Mouse (Mus musculus) layer of hippocampus, adult 9-10 months (tissue): ENCODE measurements at regions not wholly inside any gene's neighbourhood (a gene's known extent, or its start where the extent isn't known, plus 50 kb on each side); places are given as distances from the start of the nearest gene placed in this dataset.

Experiments used
- DNase-seq: peaks from one replicate; pipeline ENCODE4 v3.0.0; 2022; ENCODE audit warnings: low spot score

DNA sequence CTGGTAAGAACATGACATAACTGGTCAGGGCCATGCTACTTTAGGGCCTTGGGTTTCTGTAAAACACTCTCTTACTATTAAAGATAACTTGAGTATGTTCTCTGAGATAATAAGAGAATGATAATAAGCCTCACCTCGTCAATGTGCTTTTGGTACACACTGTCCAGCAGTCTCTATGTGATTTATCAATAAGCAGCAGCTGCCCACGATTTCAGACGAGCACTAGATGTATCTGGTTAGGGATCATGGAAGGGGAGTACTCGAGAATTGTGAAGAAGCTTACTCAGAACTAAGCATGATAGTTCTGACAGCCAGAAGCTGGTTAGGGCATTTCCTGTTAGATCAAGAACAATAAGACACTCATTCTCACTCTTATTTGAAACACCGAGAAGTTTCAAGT is 53.8 kb downstream of the Neurod6 start:
- DNase-seq, result no peak

DNA sequence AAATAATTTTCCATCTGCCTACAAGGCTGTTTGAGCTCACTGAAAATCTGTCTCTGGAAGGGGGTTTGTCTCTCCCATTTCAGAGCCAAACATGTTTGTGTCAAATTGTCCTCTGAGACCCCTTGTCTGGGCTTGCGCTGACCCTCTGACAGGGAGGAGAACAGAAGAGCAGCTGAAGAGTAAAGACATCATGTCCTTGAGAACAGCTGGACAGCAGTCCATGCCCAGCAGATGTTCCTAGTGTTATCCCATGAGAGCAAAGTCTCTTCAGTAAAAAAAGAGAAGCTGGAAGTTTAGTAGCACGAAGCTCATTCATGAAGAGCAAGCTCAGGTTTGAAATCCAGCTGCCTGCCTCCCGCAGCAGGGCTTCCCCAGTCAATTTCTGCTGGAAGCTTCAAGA is 60.7 kb downstream of the Neurod6 start:
- no peak for DNase-seq

DNA sequence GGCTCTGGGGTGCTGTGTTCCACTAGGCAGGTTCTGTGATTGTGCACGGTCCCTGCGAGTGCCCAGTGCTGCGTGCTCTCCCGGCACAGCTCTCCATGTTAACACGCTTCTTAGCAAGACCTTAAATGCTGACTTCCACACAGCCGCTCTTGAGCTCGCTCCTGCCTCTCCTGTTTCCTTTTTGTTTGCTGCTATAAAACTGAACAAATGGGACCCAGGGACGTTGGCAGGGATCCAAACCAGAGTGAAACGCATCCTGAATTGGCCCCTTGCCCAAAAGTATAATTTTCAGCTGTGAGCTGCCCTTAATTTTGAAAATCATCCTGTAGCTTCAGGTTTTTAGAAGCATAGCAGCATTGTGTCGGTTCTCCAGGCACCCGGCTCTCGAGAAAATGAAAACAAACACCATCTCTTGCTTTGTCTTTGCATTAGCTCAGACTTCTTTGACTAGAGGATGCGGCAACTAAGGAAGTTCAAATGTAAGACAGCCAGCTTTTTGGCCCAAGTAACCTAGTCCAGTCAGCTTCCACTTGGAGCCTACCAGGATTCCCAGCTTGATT is 63.1 kb downstream of the Neurod6 start:
- DNase-seq, result peak; percentile 29

DNA sequence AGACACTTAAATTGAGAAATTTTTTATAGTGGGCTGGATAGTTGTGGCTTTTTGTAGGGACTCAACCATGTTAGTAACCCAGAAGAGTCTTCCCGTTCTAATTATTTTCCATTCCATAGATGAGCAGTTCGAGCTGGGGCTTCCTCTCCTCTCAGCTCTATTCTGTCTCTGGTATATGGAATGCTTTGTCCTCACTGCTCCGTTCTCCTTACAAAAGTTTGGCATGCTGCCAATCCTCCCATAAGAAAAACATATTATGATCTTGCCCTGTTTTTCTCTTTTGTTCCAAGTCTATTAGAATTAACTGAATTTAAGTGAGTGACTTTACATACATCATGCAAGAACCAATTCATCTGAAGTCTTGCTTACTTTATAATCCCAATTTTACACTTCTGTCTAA is 70.7 kb downstream of the Neurod6 start:
- no peak for DNase-seq

DNA sequence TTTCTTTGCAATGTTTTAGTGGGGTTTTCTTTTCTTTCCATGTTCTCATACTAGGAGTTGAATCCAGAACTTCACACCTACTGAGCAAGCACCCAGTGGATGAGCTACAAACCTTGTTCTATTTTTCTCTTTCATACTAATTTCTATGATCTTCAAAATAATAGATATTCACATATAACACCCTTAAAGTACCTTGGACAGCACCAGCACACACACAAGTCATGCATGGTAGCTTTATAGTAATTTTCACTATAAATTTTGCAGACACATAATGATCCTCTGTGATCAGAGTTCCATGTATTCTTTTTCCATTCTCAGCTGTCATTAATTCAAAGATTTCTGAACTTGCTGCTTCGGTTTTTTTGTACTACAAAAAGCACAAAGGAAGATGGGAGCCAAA is 71.1 kb downstream of the Neurod6 start:
- no peak for DNase-seq

DNA sequence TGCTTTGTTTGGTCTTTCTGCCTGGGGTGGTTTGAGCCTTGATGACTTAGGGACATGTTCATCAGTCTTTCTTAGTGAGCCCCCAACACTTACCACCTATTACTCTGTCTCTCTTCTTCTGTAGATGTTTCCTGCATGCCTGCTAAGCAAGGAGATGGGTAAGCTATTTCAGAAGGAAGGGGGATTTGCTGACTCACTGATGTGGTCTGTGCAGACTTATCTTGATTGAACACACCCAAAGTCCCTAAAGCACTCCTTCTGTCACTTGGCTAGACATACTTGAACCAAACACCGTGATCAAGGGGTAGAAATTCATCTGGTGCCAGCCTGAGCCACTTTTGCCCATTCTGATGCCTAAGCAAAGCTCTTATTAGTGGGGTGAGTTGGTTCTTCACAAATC is 72.0 kb downstream of the Neurod6 start:
- DNase-seq, result no peak

DNA sequence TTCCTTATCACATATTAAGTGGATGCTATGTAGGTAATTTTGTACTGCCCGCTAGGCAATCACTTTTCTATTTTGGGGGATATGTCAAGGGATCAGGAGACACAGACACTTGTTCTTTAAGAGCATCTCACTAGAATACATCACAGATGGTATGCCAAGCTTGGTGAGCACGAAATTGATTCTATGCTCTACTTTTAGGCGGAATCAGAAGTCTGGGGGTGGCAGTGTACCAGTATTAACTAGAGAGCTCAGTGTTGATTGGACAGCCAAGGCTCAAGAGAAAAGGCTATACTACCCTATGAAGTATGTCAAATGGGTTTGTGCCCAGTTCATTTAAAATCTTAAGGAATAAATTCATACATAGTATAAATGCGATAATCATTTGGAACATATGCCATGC is 84.0 kb downstream of the Neurod6 start:
- no peak for DNase-seq

DNA sequence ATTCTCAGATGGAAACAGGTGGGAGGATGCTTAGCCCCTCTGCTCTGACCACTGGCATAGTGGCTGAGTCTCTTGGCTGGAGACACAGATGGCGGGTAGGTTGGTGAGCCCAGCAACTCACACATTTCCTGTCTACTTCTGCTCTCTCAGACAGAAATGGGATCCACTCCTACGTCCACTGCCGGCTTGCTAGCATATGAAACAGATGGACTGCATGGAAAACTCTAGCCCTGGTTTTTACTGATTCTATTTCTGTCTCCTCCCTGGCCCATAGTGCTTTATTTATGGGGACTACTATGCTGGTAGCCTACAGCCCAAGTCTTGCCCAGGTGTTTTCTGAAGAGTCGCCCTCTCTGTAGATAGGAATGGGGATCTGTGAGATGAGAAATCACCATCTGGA is 88.9 kb downstream of the Neurod6 start:
- DNase-seq, result peak; percentile 15

DNA sequence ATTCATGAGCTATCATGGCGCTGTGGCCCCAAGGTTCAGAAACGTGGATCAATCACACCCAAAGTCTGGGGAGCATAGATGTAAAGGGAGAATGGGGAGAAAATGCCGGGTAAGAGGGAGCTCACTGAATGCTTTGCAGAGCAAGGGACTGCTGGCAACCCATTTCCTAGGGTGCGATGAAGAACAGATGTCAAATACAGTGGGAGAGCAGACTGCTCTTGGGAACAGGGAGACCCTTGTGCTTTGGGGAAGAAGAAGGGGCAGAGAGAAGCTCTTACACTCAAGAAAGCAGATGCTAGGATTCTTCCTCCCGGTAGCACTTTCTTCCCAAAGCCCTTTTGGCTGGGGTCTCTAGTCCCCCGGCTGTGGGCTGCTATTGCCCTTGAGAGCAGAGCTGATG is 100.0 kb downstream of the Neurod6 start:
- DNase-seq, result no peak

DNA sequence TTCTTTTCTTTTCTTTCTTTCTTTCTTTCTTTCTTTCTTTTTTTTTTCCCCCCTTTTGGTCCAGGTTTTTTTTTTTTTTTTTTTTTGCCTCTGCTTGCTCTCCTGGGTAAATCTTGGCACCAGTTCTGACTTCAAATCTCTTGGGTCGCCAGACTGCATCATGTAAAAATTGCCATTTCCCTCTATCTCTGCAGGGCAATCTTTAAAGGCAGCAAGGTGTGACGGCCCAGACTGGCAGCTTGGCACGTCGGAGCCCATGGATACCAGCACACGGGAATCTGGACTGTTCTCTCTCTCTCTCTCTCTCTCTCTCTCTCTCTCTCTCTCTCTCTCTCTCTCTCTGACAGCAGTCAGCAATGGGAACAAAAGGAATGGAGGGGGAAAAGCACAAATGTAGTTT is 101.0 kb downstream of the Neurod6 start:
- no peak for DNase-seq

DNA sequence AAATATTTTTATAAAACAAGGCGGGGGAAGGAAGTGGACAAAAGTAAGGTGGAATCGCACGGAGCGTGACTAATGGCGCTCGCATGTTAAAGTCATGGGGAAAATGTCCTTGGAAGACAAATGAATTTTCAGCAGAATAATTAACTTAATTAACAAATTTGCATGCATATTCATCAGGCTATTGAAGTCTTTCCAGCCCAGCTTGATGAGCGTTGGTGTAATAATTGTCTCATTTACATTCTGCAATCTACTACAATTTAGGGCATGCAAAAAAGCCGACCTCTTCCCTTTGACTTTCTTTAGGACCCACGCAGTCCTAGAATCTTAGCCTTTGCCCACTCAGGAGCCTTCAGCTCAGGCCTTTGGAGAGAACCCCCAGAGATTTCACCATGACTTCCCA is 101.5 kb downstream of the Neurod6 start:
- DNase-seq, result no peak

DNA sequence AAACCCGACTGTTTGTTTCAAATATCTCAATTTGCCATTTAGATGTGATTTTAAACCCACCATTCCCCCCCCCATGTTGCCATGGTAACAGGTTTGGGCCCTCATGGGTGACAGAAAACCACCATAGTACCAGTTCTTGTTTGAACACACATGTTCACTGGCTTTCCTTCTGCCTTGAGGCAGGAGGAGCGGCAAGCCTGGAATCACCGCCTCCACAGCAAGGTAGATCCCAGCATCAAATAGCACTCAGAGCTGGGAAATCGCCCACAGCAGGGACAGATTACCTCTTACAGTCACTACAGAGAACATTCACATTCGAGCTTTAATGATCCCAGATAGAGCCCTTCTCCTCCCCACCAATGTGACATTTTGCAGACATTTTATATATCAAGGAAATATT is 102.0 kb downstream of the Neurod6 start:
- DNase-seq, result no peak

DNA sequence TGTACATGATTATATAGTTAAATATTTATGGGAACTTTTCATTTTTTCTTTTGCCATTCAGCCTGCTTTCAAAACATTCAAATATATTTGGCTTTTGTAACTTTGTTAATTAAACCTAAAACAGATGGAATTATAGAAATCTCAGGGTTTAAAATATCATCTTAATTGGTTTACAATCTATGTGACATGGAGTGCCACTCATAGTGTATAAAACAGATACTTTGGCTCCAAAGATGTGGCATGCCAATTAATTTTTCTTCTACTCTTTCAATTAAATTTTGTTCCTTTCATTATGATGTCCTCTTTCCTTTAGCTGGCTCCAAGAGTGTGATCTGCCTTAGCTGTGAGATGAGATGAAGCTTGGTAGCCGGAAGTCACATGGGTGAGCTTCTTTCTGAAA is 103.0 kb downstream of the Neurod6 start:
- DNase-seq, result no peak

DNA sequence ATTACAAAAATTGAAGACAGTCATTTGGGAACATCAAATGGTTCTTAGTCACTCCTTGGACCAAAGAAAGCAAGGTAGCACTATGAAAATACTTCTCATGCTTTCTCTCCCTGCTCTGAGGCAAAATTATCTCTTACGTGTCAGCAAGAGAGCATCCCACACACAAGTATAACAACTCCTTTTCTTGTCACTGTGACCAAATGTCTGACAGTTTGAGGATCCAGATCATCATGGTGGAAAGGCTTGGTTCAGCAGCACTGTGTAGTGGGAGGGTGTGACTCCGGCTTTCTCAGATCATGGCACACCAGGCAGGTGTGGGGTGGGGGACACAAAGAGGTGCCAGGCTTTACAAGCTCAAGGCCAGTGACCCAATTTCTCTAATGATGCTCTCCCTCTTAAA is 113.5 kb downstream of the Neurod6 start:
- no peak for DNase-seq

DNA sequence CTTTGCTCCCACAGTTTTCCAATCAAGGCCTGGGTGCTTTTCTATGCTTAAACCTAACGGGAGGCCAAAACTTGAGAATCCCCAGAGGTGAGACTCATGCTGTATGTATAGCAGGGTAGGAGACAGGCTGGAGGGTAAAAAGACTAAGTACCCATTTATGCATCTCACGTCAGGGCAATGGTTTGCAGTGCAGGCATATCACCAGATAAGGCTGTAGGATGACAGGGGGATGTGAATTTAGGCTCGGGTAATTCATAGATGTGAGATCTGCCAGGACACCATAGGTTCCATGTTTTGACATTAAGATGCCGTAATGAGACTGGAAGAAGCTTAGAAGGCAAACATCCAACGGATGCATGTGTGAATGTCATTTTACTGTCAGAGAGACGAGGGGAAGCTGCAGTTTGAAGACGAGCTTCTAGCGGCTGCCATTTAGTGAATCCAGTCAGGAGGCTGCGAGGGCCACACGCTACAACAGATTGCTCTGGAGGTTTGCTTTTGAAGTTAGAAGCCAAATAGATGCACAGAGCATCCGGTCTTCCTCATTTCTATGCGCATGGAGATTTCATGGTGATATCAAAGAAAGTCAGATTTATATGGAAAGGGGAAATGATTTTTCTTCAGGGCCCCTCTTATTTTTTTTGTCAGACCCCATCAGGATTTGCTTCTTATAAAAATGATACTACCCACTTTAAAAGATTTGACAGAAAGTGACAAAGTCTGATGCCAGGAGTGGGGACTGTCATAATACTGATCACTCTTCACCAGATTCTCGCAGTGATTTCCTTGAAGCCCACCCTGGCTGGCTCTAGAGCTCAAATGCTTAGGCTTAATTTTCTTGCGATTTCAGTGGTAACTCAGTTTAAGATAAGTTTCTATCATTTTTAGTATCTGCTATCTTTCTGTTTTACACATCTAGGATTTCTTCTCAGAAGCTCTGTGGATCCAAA is 113.8 kb downstream of the Adcyap1r1 start:
- no peak for DNase-seq

DNA sequence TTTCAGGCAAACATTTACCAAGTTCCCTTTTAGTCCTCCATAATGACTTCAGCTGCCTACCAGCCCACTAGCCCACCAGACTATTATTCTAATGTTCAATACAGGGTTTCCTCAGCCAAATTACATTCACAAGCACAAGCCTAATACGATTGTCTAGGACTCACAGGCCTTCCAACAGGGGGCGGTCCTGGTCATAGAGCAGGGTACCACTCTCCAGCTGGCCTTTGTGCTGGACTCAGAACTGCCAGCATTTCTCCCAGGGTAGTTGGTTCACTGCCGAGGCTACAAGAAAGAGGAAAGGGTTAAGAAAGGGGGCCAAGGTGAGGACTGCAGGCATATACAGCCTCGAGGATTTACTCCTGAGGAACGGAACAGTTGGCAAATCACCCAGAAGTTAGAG is 108.8 kb downstream of the Adcyap1r1 start:
- no peak for DNase-seq

DNA sequence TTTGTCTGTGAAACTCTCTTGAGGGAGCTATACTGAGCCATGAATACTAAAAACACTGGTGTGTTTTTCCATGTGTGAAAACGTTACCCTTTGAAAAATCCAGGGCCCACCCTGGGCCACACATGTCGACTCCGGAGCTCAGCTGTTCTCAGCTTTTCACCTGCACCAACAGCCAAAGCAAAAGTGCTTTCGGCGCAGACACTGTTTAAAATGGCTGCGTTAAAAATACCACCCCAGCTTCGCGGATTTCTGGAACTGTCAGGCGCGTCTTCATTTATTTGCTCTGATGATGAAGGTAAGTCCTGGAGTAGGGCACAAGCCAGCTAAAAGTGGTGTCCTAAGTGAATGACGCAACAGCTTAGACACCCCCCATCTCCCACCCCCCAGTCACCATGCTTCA is 108.0 kb downstream of the Adcyap1r1 start:
- no peak for DNase-seq
